Mouse (Mus musculus) embryonic facial prominence, embryonic 13.5 days (tissue): ENCODE measurements around the gene 1500011B03Rik. TPM values are rescaled to one million over a fixed set of nuclear protein-coding genes. Genes with fewer than 3 reads are reported as not detected.

Experiments
- ATAC-seq: fragments of 200-750 bp; cut with Nextera tagmentation; 2 replicates; pipeline ENCODE4 v1.8.0; 2017; ENCODE audit warnings: low read depth; ENCODE audit not compliant: insufficient number of reproducible peaks, insufficient read depth, low FRiP score, low TSS enrichment
- H3K27ac ChIP-seq: fragments of 300-500 bp; sonication (generic); 2 replicates; pipeline ENCODE4 v1.5.1; 2015; ENCODE audit warnings: moderate library complexity, mild to moderate bottlenecking, inconsistent platforms
- H3K27me3 ChIP-seq: fragments of 300-500 bp; sonication (generic); 2 replicates; pipeline ENCODE4 v1.6.1; 2015; ENCODE audit warnings: mild to moderate bottlenecking, inconsistent platforms
- H3K36me3 ChIP-seq: fragments of 300-500 bp; sonication (generic); 2 replicates; pipeline ENCODE4 v1.6.1; 2015; ENCODE audit warnings: mild to moderate bottlenecking, inconsistent platforms
- H3K4me1 ChIP-seq: fragments of 300-500 bp; sonication (generic); 2 replicates; pipeline ENCODE4 v1.6.1; 2015; ENCODE audit warnings: inconsistent platforms
- H3K4me2 ChIP-seq: fragments of 300-500 bp; sonication (generic); 2 replicates; pipeline ENCODE4 v1.6.1; 2015; ENCODE audit warnings: moderate library complexity, mild to moderate bottlenecking, inconsistent platforms
- H3K4me3 ChIP-seq: fragments of 300-500 bp; sonication (generic); 2 replicates; pipeline ENCODE4 v1.5.1; 2015; ENCODE audit warnings: mild to moderate bottlenecking, inconsistent platforms
- H3K9ac ChIP-seq: fragments of 300-500 bp; sonication (generic); 2 replicates; pipeline ENCODE4 v1.6.1; 2015; ENCODE audit warnings: mild to moderate bottlenecking, inconsistent platforms
- H3K9me3 ChIP-seq: fragments of 300-500 bp; sonication (generic); 2 replicates; pipeline ENCODE4 v1.6.1; 2016; ENCODE audit warnings: inconsistent platforms
- WGBS: fragments of 180-500 bp; shearing (Covaris S2); methylation state at CpG from one replicate; pipeline ENCODE4 v1.1.7; 2015; ENCODE audit warnings: mixed read lengths; 5-methylcytosine and 5-hydroxymethylcytosine counted together
- polyA plus RNA-seq: library from polyadenylated mRNA; unstranded; fragments of >200 nt; fragmentation: Nextera tagmentation; extraction: Ambion mirVana; gene quantifications from 2 replicates; pipeline ENCODE4 v1.2.1, GENCODE M21; 2015

1500011B03Rik gene
- polyA plus RNA-seq, 1 experiment from 2014 or later: 103 TPM

DNA sequence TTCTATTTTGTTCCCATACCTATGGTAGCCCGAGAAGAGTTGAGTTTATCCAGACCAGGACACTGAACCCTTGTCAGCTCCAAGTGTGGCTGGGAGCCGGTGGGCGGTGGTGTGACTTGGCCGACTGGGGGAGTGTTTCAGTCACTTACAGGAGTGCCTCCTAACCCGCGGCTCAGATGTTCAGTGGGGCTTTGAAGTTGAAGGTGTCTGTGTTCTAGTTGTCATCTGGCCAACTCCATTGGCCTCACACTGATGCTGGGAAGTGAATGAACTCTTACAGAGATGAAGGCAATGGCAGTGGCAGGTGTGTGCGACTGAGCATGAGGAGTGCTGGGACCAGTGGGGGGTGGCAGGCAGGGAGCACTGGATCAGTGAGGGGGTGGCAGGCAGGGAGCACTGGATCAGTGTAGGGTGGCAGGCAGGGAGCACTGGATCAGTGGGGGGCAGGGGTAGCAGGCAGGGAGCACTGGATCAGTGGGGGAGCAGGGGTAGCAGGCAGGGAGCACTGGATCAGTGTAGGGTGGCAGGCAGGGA lies 43.2 kb downstream of the 1500011B03Rik start:
- H3K27me3 ChIP-seq: no peaks in the 10 kb centered on the region
- no peak for ATAC-seq
- no peak overlapping the region for H3K27ac ChIP-seq
- H3K9ac ChIP-seq: no peak overlapping the region; the same call in 1 of the 2 replicates
- H3K4me2 ChIP-seq: no peak overlapping the region
- no peaks in the 10 kb centered on the region; the same call in 1 of the 2 replicates for H3K36me3 ChIP-seq
- H3K4me3 ChIP-seq: no peak overlapping the region
- H3K9me3 ChIP-seq: no peaks in the 10 kb centered on the region
- H3K4me1 ChIP-seq: peaks cover 17% of the 10 kb centered on the region
- 84% methylated on average over 7 of the region's 7 CpGs for WGBS

DNA sequence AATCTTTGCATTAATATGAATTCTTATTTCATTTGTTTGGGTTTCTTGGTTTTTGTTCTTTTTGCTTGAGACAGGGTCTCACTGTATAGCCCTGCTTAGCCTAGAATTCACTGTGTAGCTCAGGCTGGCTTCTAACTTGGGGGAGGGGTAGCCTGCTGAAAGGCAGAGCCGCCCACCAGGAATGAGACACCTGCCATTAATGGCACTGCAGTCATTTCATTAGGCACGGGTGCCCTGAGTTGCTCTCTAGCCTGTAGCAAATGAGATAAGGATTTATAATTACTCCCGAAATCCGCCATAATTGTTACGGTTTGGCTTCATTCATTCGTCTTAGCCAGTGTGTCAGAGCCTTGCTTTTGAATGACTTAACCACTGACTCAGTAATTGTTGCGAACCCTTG lies 47.1 kb downstream of the 1500011B03Rik start:
- H3K9ac ChIP-seq: no peak overlapping the region
- no peaks in the 10 kb centered on the region for H3K27me3 ChIP-seq
- no peak overlapping the region for H3K27ac ChIP-seq
- WGBS: 69% methylated on average over 7 of the region's 7 CpGs
- H3K4me3 ChIP-seq: peak overlapping the region; percentile 99
- ATAC-seq: no peak
- H3K4me2 ChIP-seq: peak overlapping the region; percentile 83
- H3K9me3 ChIP-seq: no peaks in the 10 kb centered on the region
- peaks cover 24% of the 10 kb centered on the region for H3K4me1 ChIP-seq
- no peaks in the 10 kb centered on the region for H3K36me3 ChIP-seq

DNA sequence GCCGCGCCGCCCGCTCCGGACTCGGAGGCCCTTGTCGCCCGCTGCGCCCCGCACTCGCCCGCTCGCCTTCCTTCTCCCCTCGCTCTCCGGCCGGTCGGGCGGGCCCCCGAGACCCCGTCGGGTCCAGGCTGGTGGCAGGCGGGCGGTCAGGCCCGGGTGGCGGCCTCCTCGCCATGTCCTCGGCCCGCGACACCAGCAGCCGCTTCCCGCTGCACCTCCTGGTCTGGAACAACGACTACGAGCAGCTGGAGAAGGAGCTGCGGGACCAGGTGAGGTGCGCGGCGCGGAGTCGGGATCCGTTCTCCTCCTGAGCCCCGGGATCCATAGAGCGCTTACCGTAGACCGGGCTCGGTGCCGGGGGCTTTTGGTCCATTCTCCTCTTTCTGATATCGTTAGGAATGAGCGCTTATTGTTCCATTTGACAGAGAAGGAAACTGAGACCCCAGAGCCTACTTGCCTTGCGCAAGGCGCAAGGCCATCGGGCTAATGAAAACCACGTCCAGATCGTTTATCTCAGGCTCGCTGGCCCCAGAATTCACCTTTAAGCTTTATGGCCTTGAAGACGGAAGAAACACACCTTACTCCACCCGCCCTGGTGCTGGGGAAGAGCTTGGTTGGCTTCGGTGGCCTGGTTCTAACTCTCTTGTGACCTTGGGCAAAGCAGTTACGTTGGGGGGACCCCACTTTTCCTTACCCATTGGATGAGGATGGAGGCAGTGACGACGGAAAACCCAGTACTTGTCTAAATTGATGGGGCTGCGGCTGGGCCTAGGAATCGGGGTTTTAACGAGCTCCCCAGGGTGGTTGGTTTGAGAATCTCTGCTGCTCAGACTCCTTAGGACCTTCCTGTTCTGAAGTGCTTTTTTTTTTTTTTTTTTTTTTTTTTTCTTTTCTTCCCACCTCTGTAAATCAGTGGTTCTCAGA lies 48.0 kb downstream of the 1500011B03Rik start, which contains the start of gene Git2:
TSS of gene Git2 (minus strand) at position 462 of the 924 bp plus-strand sequence.
- Histone ChIP-seq H3K9me3 (no peaks in the 10 kb centered on the region), H3K4me3 (peak within 1 kb of the TSS; percentile 99), H3K27ac (peak within 1 kb of the TSS; percentile 90), H3K4me1 (peaks cover 24% of the 10 kb centered on the region), H3K27me3 (no peaks in the 10 kb centered on the region), H3K36me3 (no peaks in the 10 kb centered on the region), H3K9ac (peak within 1 kb of the TSS; percentile 95), H3K4me2 (peak within 1 kb of the TSS; percentile 83)
- ATAC-seq: no peak
- WGBS: under 1% methylated on average over 63 of the region's 63 CpGs

DNA sequence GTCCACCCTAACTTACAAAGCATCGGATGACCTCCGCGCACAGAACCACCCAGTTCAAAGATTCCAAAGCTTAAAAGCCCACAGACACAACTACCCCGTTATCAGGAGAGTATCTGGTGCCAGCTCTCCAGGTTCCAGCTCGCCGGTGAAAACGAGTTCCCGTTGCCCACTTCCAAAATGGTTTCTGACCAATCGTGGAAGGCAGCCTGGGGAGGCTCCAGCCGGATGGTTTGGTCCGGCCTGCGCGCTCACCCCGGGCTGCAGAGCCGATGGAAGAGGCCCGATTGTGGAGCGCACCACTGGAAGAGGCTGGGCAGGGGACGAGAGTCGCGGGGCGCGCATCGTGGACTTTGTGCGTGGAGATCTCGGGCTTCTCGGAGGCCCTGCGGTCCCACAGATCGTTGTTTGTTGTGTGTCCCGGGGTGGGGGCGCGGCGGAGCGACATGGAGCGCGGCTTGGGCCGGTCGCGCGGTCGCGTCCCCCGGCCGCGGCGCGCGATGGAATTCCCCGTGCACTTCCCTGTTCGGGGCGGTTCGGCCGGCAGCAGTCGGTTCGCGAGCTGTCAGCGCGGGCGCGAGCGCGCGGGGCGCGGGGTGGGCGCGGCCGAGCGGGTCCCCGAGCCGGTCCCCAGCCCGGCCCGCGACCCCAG lies 48.7 kb downstream of the 1500011B03Rik start, which contains the start of gene Ankrd13a:
TSS of gene Ankrd13a (plus strand) at position 275 of the 649 bp plus-strand sequence.
- peak within 1 kb of the TSS; percentile 99 for H3K4me3 ChIP-seq
- H3K4me1 ChIP-seq: peaks cover 29% of the 10 kb centered on the region
- H3K27ac ChIP-seq: peak within 1 kb of the TSS; percentile 90
- WGBS: under 1% methylated on average over 72 of the region's 73 CpGs
- H3K36me3 ChIP-seq: no peaks in the 10 kb centered on the region
- ATAC-seq: peak; percentile 86
- H3K9ac ChIP-seq: peak within 1 kb of the TSS; percentile 95
- peak within 1 kb of the TSS; percentile 83 for H3K4me2 ChIP-seq
- no peaks in the 10 kb centered on the region for H3K27me3 ChIP-seq
- no peaks in the 10 kb centered on the region for H3K9me3 ChIP-seq

DNA sequence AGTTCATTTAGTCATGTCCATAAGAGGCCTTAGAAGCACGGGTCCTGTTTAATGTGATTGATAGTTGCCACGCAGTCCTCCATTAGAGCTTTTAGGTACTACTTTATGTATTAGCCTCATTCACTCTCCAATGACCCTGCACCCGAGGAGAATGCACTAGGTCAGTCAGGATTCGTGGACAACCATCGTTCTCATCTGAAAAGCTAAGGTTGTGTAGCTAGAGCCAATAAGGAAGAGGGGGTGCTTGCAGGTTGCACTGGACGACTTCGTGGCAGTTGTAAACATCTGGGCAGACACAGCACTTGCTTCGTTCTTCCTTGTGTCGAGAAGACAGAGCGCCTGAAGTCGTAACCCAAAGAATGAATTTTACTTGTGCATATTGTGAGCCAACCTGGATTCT lies 49.5 kb downstream of the 1500011B03Rik start:
- H3K36me3 ChIP-seq: no peaks in the 10 kb centered on the region
- peak overlapping the region; percentile 99 for H3K4me3 ChIP-seq
- H3K4me2 ChIP-seq: peak overlapping the region; percentile 83
- H3K4me1 ChIP-seq: peaks cover 29% of the 10 kb centered on the region
- H3K9me3 ChIP-seq: no peaks in the 10 kb centered on the region
- no peaks in the 10 kb centered on the region for H3K27me3 ChIP-seq
- peak overlapping the region; percentile 95 for H3K9ac ChIP-seq
- peak overlapping the region; percentile 90 for H3K27ac ChIP-seq
- 3% methylated on average over 11 of the region's 11 CpGs for WGBS
- no peak for ATAC-seq

DNA sequence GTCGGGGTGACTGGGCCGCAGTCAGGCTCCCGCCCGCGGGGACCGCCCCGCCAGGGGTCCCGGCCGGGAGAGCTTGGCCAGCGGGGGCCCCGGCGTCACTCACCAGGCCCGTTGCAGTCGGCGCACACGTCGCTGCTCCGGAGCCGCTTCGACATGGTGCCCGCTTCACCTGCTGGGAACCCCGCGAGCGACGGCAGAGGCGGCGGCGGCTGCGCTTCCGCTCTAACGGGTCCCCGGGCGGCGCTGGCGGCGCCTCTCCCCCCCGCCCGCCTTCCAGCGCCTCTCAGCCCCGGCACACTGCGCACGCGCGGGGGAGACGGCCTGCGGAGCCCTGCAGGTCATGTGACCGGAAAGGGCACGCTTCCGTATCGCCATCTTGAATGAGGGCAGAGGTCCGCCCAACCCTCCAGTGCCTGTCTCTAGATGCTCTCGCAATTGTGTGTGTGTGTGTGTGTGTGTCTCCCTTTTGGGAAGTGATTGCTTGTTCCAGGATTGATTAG lies 50.0 kb downstream of the 1500011B03Rik start:
- under 1% methylated on average over 48 of the region's 52 CpGs for WGBS
- Histone ChIP-seq H3K4me1 (peaks cover 29% of the 10 kb centered on the region), H3K27me3 (no peaks in the 10 kb centered on the region)

DNA sequence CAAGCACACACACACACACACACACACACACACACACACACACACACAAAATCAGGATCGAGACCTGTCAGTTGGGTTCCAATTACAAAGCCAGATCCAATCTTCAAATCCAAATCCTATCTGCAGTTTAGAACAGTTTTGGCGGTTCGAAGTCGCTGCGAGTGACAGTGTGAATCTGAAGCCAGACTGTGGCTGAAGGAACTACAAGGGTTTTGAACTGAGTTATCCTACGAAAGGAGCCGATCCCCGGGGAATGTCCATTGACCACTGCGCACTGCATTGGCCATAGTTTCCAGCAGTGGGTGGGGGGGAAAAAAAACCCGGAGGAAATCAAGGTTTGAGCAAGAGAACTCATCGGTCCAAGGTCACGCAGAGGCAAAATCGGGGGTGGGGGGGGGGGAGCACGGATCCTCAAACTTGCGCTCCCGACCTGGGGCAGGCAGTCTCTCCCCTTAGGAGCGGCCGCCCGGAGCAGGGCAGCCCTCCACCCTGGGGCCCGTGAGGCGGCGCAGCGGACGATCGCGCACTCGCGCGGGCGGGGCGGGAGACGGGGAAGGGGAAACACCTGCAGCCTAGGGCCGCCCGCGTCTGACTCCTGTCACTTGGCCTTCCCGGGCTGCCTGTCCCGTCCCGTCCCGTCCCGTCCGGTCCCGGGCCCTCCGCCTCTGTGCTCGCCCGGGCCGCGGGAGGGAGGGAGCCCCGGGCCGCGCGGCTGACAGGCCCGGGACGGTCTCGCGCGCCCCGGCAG lies 50.6 kb downstream of the 1500011B03Rik start:
- no peaks in the 10 kb centered on the region for H3K36me3 ChIP-seq
- peak; percentile 40 for ATAC-seq
- peak overlapping the region; percentile 95 for H3K9ac ChIP-seq
- H3K27me3 ChIP-seq: no peaks in the 10 kb centered on the region
- under 1% methylated on average over 32 of the region's 57 CpGs for WGBS
- H3K27ac ChIP-seq: peak overlapping the region; percentile 79
- H3K4me2 ChIP-seq: peak overlapping the region; percentile 83
- H3K4me3 ChIP-seq: peak overlapping the region; percentile 99
- H3K9me3 ChIP-seq: no peaks in the 10 kb centered on the region
- peaks cover 29% of the 10 kb centered on the region for H3K4me1 ChIP-seq

More for the DNA sequence above, 50.0 kb downstream of the 1500011B03Rik start:
- Histone ChIP-seq H3K9ac (peak overlapping the region; percentile 95), H3K9me3 (no peaks in the 10 kb centered on the region), H3K4me2 (peak overlapping the region; percentile 83), H3K36me3 (no peaks in the 10 kb centered on the region), H3K4me3 (peak overlapping the region; percentile 99), H3K27ac (peak overlapping the region; percentile 90)
- ATAC-seq: peak; percentile 79

DNA sequence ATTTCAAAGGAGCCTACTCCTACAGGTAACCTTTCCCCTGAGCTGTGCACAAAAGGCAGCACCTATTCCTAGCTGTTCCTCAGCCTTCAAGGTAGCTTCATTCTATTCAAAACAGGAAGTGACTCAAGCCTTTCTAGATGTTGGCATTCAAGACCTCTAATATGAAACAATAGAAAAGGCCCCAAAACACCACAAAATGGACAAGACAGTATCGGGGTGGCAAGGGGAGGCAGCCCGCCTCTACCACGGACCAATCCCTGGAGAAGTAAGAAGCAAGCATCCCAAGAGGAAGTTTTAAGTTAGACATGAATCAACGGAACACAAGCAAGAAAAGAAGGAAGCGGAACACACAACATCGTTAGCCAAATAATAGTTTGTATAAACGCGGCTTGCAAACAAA lies 51.5 kb downstream of the 1500011B03Rik start:
- H3K9me3 ChIP-seq: no peaks in the 10 kb centered on the region
- WGBS: 81% methylated on average over 8 of the region's 8 CpGs
- H3K36me3 ChIP-seq: no peaks in the 10 kb centered on the region
- H3K27ac ChIP-seq: no peak overlapping the region
- H3K27me3 ChIP-seq: no peaks in the 10 kb centered on the region
- H3K9ac ChIP-seq: peak overlapping the region; percentile 95; the same call in 1 of the 2 replicates
- peak overlapping the region; percentile 99 for H3K4me3 ChIP-seq
- no peak for ATAC-seq
- H3K4me2 ChIP-seq: peak overlapping the region; percentile 83
- peaks cover 29% of the 10 kb centered on the region for H3K4me1 ChIP-seq

DNA sequence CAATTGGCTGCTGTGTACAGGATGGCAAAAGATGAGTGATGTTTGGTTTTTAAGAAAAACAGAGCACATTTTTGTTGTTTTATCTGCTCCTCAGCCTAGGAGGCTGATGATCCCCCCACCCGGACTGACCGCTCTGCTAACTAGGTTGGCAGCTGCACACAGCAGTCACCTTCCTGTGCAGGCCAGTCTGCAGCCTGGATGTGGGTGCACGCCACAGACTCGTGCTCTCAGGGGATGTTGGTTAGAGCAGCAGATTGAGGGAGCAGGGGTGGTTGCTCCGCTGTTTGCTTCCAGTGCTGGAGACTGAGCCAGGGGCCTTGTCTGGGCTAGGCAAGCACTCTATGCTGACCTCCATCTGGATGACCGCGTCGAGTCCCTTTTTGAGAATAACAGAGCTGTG lies 53.5 kb downstream of the 1500011B03Rik start:
- ATAC-seq: no peak
- H3K27ac ChIP-seq: no peak overlapping the region
- no peak overlapping the region for H3K9ac ChIP-seq
- peaks cover 15% of the 10 kb centered on the region for H3K36me3 ChIP-seq
- H3K4me1 ChIP-seq: peaks cover 14% of the 10 kb centered on the region
- H3K9me3 ChIP-seq: no peaks in the 10 kb centered on the region
- H3K4me3 ChIP-seq: no peak overlapping the region
- H3K4me2 ChIP-seq: no peak overlapping the region
- H3K27me3 ChIP-seq: no peaks in the 10 kb centered on the region
- 92% methylated on average over 8 of the region's 8 CpGs for WGBS

DNA sequence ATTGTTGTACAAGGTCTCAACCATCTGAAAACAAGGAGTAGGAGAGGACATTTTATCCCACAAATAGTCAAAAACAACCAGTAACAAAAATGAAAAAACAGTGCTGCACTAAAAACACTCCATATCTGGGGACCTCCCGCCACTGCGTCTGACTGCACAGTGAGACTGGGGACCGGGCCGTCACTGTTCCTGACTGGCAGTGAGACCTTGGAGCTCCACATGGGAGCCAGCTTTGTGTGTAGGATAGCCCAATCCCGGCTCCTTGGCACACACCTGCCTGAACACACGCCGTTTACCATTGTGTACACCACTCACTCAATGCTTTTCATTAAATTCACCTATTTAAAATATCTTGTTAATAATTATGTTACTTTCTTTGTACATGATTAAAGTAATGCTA lies 56.1 kb downstream of the 1500011B03Rik start:
- Histone ChIP-seq H3K36me3 (peaks cover 40% of the 10 kb centered on the region), H3K4me3 (no peak overlapping the region), H3K9ac (no peak overlapping the region), H3K4me1 (peaks cover 11% of the 10 kb centered on the region), H3K4me2 (no peak overlapping the region), H3K27me3 (no peaks in the 10 kb centered on the region), H3K9me3 (no peaks in the 10 kb centered on the region), H3K27ac (no peak overlapping the region)
- WGBS: 93% methylated on average over 7 of the region's 7 CpGs
- ATAC-seq: no peak

DNA sequence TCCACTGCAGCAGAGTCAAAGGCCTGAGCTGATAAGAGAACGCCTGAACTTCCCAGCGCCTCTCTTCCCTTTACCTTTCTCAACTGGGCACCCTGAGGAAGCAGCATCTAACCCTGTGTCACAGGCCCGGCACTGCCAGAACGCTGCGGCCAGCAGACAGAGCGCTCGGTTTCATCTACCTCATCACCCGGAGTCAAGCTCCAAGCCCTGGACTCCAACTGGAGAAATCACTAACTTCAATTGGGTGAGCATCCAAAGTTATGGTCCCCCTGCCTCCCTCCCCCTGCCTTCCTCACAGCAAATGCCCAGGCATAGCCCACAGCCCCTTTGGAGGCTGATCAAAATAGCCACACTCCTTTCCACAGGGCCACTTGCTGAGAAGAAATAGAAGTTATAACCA lies 56.6 kb downstream of the 1500011B03Rik start:
- Histone ChIP-seq H3K9ac (no peak overlapping the region), H3K36me3 (peaks cover 44% of the 10 kb centered on the region), H3K27ac (no peak overlapping the region), H3K9me3 (no peaks in the 10 kb centered on the region), H3K4me1 (peaks cover 6% of the 10 kb centered on the region), H3K27me3 (no peaks in the 10 kb centered on the region), H3K4me3 (no peak overlapping the region), H3K4me2 (no peak overlapping the region)
- ATAC-seq: no peak
- 93% methylated on average over 8 of the region's 8 CpGs for WGBS
